Mouse (Mus musculus) hindbrain, embryonic 12.5 days (tissue): ENCODE measurements around the gene Prelid3b. TPM values are rescaled to one million over a fixed set of nuclear protein-coding genes. Genes with fewer than 3 reads are reported as not detected.
A peak's percentile ranks its signal among the peaks of the same experiment; 100 is the strongest.

Experiments
- ATAC-seq: fragments of 200-750 bp; cut with Nextera tagmentation; 2 replicates; pipeline ENCODE4 v1.8.0; 2017; ENCODE audit warnings: moderate TSS enrichment; ENCODE audit not compliant: low FRiP score
- H3K27ac ChIP-seq: fragments of 300-500 bp; sonication (generic); 2 replicates; pipeline ENCODE4 v1.5.1; 2016; ENCODE audit warnings: mild to moderate bottlenecking
- H3K27me3 ChIP-seq: fragments of 300-500 bp; sonication (generic); 2 replicates; pipeline ENCODE4 v1.6.1; 2016; ENCODE audit warnings: mild to moderate bottlenecking
- H3K36me3 ChIP-seq: fragments of 300-500 bp; sonication (generic); 2 replicates; pipeline ENCODE4 v1.6.1; 2016; ENCODE audit warnings: mild to moderate bottlenecking
- H3K4me1 ChIP-seq: fragments of 300-500 bp; sonication (generic); 2 replicates; pipeline ENCODE4 v1.6.1; 2016
- H3K4me2 ChIP-seq: fragments of 300-500 bp; sonication (generic); replicated peaks from 2 replicates; pipeline ENCODE4 v1.6.1; 2016; ENCODE audit warnings: mild to moderate bottlenecking
- H3K4me3 ChIP-seq: fragments of 300-500 bp; sonication (generic); 2 replicates; pipeline ENCODE4 v1.5.1; 2016; ENCODE audit warnings: mild to moderate bottlenecking
- H3K9ac ChIP-seq: fragments of 300-500 bp; sonication (generic); 2 replicates; pipeline ENCODE4 v1.6.1; 2016; ENCODE audit warnings: mild to moderate bottlenecking, moderate library complexity
- H3K9me3 ChIP-seq: fragments of 300-500 bp; sonication (generic); replicated peaks from 2 replicates; pipeline ENCODE4 v1.6.1; 2016; ENCODE audit warnings: mild to moderate bottlenecking
- WGBS: fragments of 180-500 bp; shearing (Covaris S2); methylation state at CpG from one replicate; pipeline ENCODE4 v1.1.7; 2016; 5-methylcytosine and 5-hydroxymethylcytosine counted together
- polyA plus RNA-seq: library from polyadenylated mRNA; unstranded; fragments of >200 nt; fragmentation: Nextera tagmentation; extraction: Ambion mirVana; gene quantifications from 2 replicates; pipeline ENCODE4 v1.2.1, GENCODE M21; 2016

The Prelid3b gene
- polyA plus RNA-seq, 1 experiment from 2014 or later = 95.5 TPM

- 69% methylated on average over 11 of the region's 11 CpGs for WGBS
- Histone ChIP-seq H3K9ac (peak overlapping the region; percentile 65; the same call in 1 of the 2 replicates), H3K4me1 (peaks cover 24% of the 10 kb centered on the region), H3K36me3 (peaks cover 13% of the 10 kb centered on the region; the same call in 1 of the 2 replicates), H3K27me3 (0 out of 2 replicates have a peak, but pooled peaks cover 5% of the 10 kb centered on the region), H3K9me3 (no peaks in the 10 kb centered on the region), H3K4me2 (peak overlapping the region; percentile 75), H3K27ac (0 out of 2 replicates have a peak overlapping the region, but pooled peaks have one; percentile 55), H3K4me3 (peak overlapping the region; percentile 51)
- ATAC-seq = no peak; the same call in none of the 2 replicates
Observed at GRCm38 (mm10) chr2:174438181-174438580, 34.7 kb downstream of the Prelid3b start.

GRCm38 (mm10) chr2:174437697-174437982 is 35.2 kb downstream of the Prelid3b start:
- no peak overlapping the region for H3K9ac ChIP-seq
- H3K27me3 ChIP-seq = 0 out of 2 replicates have a peak, but pooled peaks cover 5% of the 10 kb centered on the region
- H3K9me3 ChIP-seq = no peaks in the 10 kb centered on the region
- H3K27ac ChIP-seq = no peak overlapping the region
- no peak overlapping the region for H3K4me3 ChIP-seq
- no peak for ATAC-seq
- peak overlapping the region; percentile 75 for H3K4me2 ChIP-seq
- H3K4me1 ChIP-seq = peaks cover 21% of the 10 kb centered on the region
- 97% methylated on average over 4 of the region's 4 CpGs for WGBS
- peaks cover 17% of the 10 kb centered on the region; the same call in 1 of the 2 replicates for H3K36me3 ChIP-seq

GRCm38 (mm10) chr2:174436916-174437696 is 35.8 kb downstream of the Prelid3b start:
- WGBS = 96% methylated on average over 7 of the region's 7 CpGs
- Histone ChIP-seq H3K4me2 (no peak overlapping the region), H3K27ac (no peak overlapping the region), H3K4me3 (no peak overlapping the region), H3K9me3 (no peaks in the 10 kb centered on the region), H3K27me3 (0 out of 2 replicates have a peak, but pooled peaks cover 5% of the 10 kb centered on the region), H3K4me1 (peaks cover 21% of the 10 kb centered on the region), H3K9ac (no peak overlapping the region), H3K36me3 (peaks cover 20% of the 10 kb centered on the region; the same call in 1 of the 2 replicates)
- no peak for ATAC-seq

GRCm38 (mm10) chr2:174436076-174436701 is 36.7 kb downstream of the Prelid3b start:
- peaks cover 20% of the 10 kb centered on the region; the same call in 1 of the 2 replicates for H3K36me3 ChIP-seq
- H3K9me3 ChIP-seq = no peaks in the 10 kb centered on the region
- H3K4me1 ChIP-seq = peaks cover 21% of the 10 kb centered on the region
- H3K27ac ChIP-seq = no peak overlapping the region
- WGBS = 92% methylated on average over 26 of the region's 26 CpGs
- no peak overlapping the region for H3K9ac ChIP-seq
- no peak overlapping the region for H3K4me3 ChIP-seq
- no peak overlapping the region for H3K4me2 ChIP-seq
- 0 out of 2 replicates have a peak, but pooled peaks cover 5% of the 10 kb centered on the region for H3K27me3 ChIP-seq
- no peak for ATAC-seq

GRCm38 (mm10) chr2:174434943-174435342 is 37.9 kb downstream of the Prelid3b start:
- H3K4me3 ChIP-seq = no peak overlapping the region
- no peak for ATAC-seq
- 0 out of 2 replicates have a peak, but pooled peaks cover 3% of the 10 kb centered on the region for H3K27me3 ChIP-seq
- no peak overlapping the region for H3K4me2 ChIP-seq
- no peak overlapping the region for H3K27ac ChIP-seq
- 98% methylated on average over 9 of the region's 9 CpGs for WGBS
- peaks cover 20% of the 10 kb centered on the region; the same call in 1 of the 2 replicates for H3K36me3 ChIP-seq
- H3K4me1 ChIP-seq = peaks cover 21% of the 10 kb centered on the region
- H3K9ac ChIP-seq = no peak overlapping the region
- no peaks in the 10 kb centered on the region for H3K9me3 ChIP-seq

GRCm38 (mm10) chr2:174428996-174429591 is 43.8 kb downstream of the Prelid3b start:
- Histone ChIP-seq H3K36me3 (peaks cover 69% of the 10 kb centered on the region), H3K4me3 (no peak overlapping the region), H3K4me1 (peaks cover 6% of the 10 kb centered on the region; the same call in 1 of the 2 replicates), H3K4me2 (no peak overlapping the region), H3K9me3 (no peaks in the 10 kb centered on the region), H3K27me3 (no peaks in the 10 kb centered on the region), H3K9ac (no peak overlapping the region), H3K27ac (no peak overlapping the region)
- ATAC-seq = peak; percentile 67
- 79% methylated on average over 10 of the region's 10 CpGs for WGBS

GRCm38 (mm10) chr2:174428076-174428835 is 44.6 kb downstream of the Prelid3b start:
- 83% methylated on average over 18 of the region's 18 CpGs for WGBS
- H3K9me3 ChIP-seq = no peaks in the 10 kb centered on the region
- ATAC-seq = no peak
- peaks cover 71% of the 10 kb centered on the region for H3K36me3 ChIP-seq
- no peak overlapping the region for H3K4me2 ChIP-seq
- H3K27me3 ChIP-seq = no peaks in the 10 kb centered on the region
- H3K9ac ChIP-seq = no peak overlapping the region
- H3K4me1 ChIP-seq = peaks cover 6% of the 10 kb centered on the region; the same call in 1 of the 2 replicates
- H3K27ac ChIP-seq = no peak overlapping the region
- H3K4me3 ChIP-seq = no peak overlapping the region

- Histone ChIP-seq H3K4me1 (peaks cover 6% of the 10 kb centered on the region; the same call in 1 of the 2 replicates), H3K9ac (no peak overlapping the region), H3K9me3 (no peaks in the 10 kb centered on the region), H3K27me3 (no peaks in the 10 kb centered on the region), H3K36me3 (peaks cover 77% of the 10 kb centered on the region), H3K4me2 (no peak overlapping the region), H3K4me3 (no peak overlapping the region), H3K27ac (no peak overlapping the region)
- 93% methylated on average over 12 of the region's 12 CpGs for WGBS
- no peak for ATAC-seq
Observed at GRCm38 (mm10) chr2:174426856-174427255, 46.0 kb downstream of the Prelid3b start.

- ATAC-seq = no peak
- H3K36me3 ChIP-seq = peaks cover 99% of the 10 kb centered on the region
- no peaks in the 10 kb centered on the region for H3K9me3 ChIP-seq
Observed at GRCm38 (mm10) chr2:174424301-174425085, 48.4 kb downstream of the Prelid3b start.

GRCm38 (mm10) chr2:174421107-174421506 is 51.8 kb downstream of the Prelid3b start:
- Histone ChIP-seq H3K36me3 (peaks cover 66% of the 10 kb centered on the region), H3K27ac (no peak overlapping the region), H3K4me1 (peaks cover 10% of the 10 kb centered on the region), H3K9ac (no peak overlapping the region), H3K4me2 (no peak overlapping the region), H3K4me3 (no peak overlapping the region), H3K27me3 (no peaks in the 10 kb centered on the region), H3K9me3 (no peaks in the 10 kb centered on the region)
- ATAC-seq = no peak
- WGBS = 93% methylated on average over 6 of the region's 6 CpGs

More at GRCm38 (mm10) chr2:174424301-174425085, 48.4 kb downstream of the Prelid3b start:
- Histone ChIP-seq H3K9ac (no peak overlapping the region), H3K27me3 (no peaks in the 10 kb centered on the region), H3K27ac (no peak overlapping the region), H3K4me1 (peaks cover 5% of the 10 kb centered on the region; the same call in 1 of the 2 replicates), H3K4me2 (no peak overlapping the region), H3K4me3 (no peak overlapping the region)
- WGBS = 91% methylated on average over 11 of the region's 11 CpGs

- under 1% methylated on average over 40 of the region's 40 CpGs for WGBS
- H3K27ac ChIP-seq = no peak within 1 kb of the TSS
- ATAC-seq = peak; percentile 93
Observed at GRCm38 (mm10) chr2:174415731-174416310, 57.1 kb downstream of the Prelid3b start, which contains the start of gene Nelfcd. Gene Nelfcd, plus strand, starts transcription at chr2:174415804.

More at GRCm38 (mm10) chr2:174415731-174416310, 57.1 kb downstream of the Prelid3b start, which contains the start of gene Nelfcd:
- H3K4me3 ChIP-seq = peak within 1 kb of the TSS; percentile 93
- no peaks in the 10 kb centered on the region for H3K9me3 ChIP-seq
- peak within 1 kb of the TSS; percentile 92 for H3K9ac ChIP-seq
- peak within 1 kb of the TSS; percentile 83 for H3K4me2 ChIP-seq
- H3K27me3 ChIP-seq = 0 out of 2 replicates have a peak, but pooled peaks cover 3% of the 10 kb centered on the region
- peaks cover 14% of the 10 kb centered on the region for H3K36me3 ChIP-seq
- peaks cover 11% of the 10 kb centered on the region for H3K4me1 ChIP-seq
